Mouse (Mus musculus) adrenal gland, adult 8-10 months (tissue): Measurements from ENCODE around the gene Taf15. TPM values are rescaled to one million over a fixed set of nuclear protein-coding genes. Genes with fewer than 3 reads are reported as not detected.

Experiments used
- DNase-seq: peaks from one replicate; pipeline ENCODE4 v3.0.0; 2022
- total RNA-seq, 4 experiments: library from RNA; stranded (reverse); gene quantifications; 2 replicates each; pipeline ENCODE4 v1.2.4; 2022

The Taf15 gene
- 10 to 100 TPM; 58.3 to 80.5 (median 68.7) TPM for total RNA-seq

- peak; percentile 96 for DNase-seq
Observed at GRCm38 (mm10) chr11:83472324-83473234, at the start of gene Taf15. Taf15 (plus strand) TSS chr11:83473086.

- DNase-seq, result no peak
Observed at GRCm38 (mm10) chr11:83424681-83425080, 48.2 kb upstream of the Taf15 start.

GRCm38 (mm10) chr11:83426964-83427363 lies 45.9 kb upstream of the Taf15 start:
- no peak for DNase-seq

GRCm38 (mm10) chr11:83429355-83429754 lies 43.5 kb upstream of the Taf15 start, which contains the start of gene Gas2l2:
Gas2l2 (minus strand) TSS chr11:83429455.
- DNase-seq, result no peak

GRCm38 (mm10) chr11:83432533-83432932 lies 40.4 kb upstream of the Taf15 start:
- no peak for DNase-seq

- DNase-seq, result no peak
Observed at GRCm38 (mm10) chr11:83437377-83437776, 35.5 kb upstream of the Taf15 start, which contains the start of gene 1700020L24Rik. 1700020L24Rik (plus strand) TSS chr11:83437677.

GRCm38 (mm10) chr11:83439426-83440060 lies 33.3 kb upstream of the Taf15 start:
- DNase-seq, result no peak

GRCm38 (mm10) chr11:83440081-83441064 lies 32.5 kb upstream of the Taf15 start:
- DNase-seq, result peak; percentile 74

- no peak for DNase-seq
Observed at GRCm38 (mm10) chr11:83441235-83441634, 31.7 kb upstream of the Taf15 start.

GRCm38 (mm10) chr11:83442596-83443267 lies 30.2 kb upstream of the Taf15 start:
- peak; percentile 57 for DNase-seq

- DNase-seq, result no peak
Observed at GRCm38 (mm10) chr11:83443824-83444223, 29.1 kb upstream of the Taf15 start.

- no peak for DNase-seq
Observed at GRCm38 (mm10) chr11:83445001-83445400, 27.9 kb upstream of the Taf15 start.

GRCm38 (mm10) chr11:83447612-83448011 lies 25.3 kb upstream of the Taf15 start:
- no peak for DNase-seq

GRCm38 (mm10) chr11:83448021-83448926 lies 24.6 kb upstream of the Taf15 start:
- DNase-seq, result no peak

- no peak for DNase-seq
Observed at GRCm38 (mm10) chr11:83448927-83449236, 24.0 kb upstream of the Taf15 start.

GRCm38 (mm10) chr11:83449298-83449697 lies 23.6 kb upstream of the Taf15 start:
- no peak for DNase-seq

- no peak for DNase-seq
Observed at GRCm38 (mm10) chr11:83450550-83450949, 22.3 kb upstream of the Taf15 start.

- DNase-seq, result no peak
Observed at GRCm38 (mm10) chr11:83451281-83451680, 21.6 kb upstream of the Taf15 start.

- no peak for DNase-seq
Observed at GRCm38 (mm10) chr11:83454548-83454947, 18.3 kb upstream of the Taf15 start.

GRCm38 (mm10) chr11:83455608-83456007 lies 17.3 kb upstream of the Taf15 start:
- DNase-seq, result peak; percentile 70

- no peak for DNase-seq
Observed at GRCm38 (mm10) chr11:83457257-83457656, 15.6 kb upstream of the Taf15 start.
